Mouse (Mus musculus): ENCODE measurements at regions not wholly inside any gene's neighbourhood (a gene's known extent, or its start where the extent isn't known, plus 50 kb on each side); places are given as distances from the start of the nearest gene placed in this dataset.

DNA sequence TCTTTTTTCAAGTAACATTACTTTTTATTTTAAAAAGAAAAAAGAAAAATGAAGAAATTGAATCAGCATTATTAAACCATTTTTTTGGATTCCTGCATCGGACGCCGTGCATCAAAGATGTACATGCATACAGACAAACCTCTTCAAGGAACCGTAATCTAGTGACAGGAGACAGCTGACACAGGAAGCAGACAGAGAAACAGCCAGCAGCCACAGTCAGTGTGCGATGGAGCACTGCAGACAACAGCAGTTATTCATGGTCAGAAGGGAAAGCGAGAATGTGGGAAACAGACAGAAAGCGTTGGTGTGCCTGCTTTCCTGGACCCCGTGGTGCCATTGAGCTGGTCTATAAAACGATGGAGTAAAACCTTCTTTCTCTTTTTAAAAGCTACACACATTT is 61.4 kb downstream of the Cartpt start:
- no peak for TF ChIP-seq CTCF (IDR thresholded peaks at IDR 0.05; ENCODE audit: extremely low read depth, insufficient read depth, insufficient read length, insufficient replicate concordance)
- no peak for TF ChIP-seq POLR2A (IDR thresholded peaks at IDR 0.05; ENCODE audit: low read depth, low read length)
